Mouse (Mus musculus): ENCODE measurements around the gene 1700029P11Rik. TPM values are rescaled to one million over a fixed set of nuclear protein-coding genes. Genes with fewer than 3 reads are reported as not detected.

Gene 1700029P11Rik
- total RNA-seq, 2 experiments from 2014 or later, result not detected

Other genes with a start within 250 kb of the 1700029P11Rik start
- gene Zc3h7b, start 235.5 kb upstream of the 1700029P11Rik start, total RNA-seq (2021), result 100 to 1,000 TPM; 192 to 212 TPM
- 100 to 1,000 TPM; 200 to 211 TPM for gene Rangap1, start 235.0 kb upstream of the 1700029P11Rik start, total RNA-seq (2021)
- 100 to 1,000 TPM; 121 to 143 TPM for gene Tef, start 178.1 kb upstream of the 1700029P11Rik start, total RNA-seq (2021)
- gene Tob2, start 121.7 kb upstream of the 1700029P11Rik start, total RNA-seq (2021), result 10 to 100 TPM; 25.5 to 29.9 TPM
- gene Phf5a, start 108.6 kb upstream of the 1700029P11Rik start, total RNA-seq (2021), result 10 to 100 TPM; 42.6 to 44.5 TPM
- 100 to 1,000 TPM; 392 to 412 TPM for gene Aco2, start 108.2 kb upstream of the 1700029P11Rik start, total RNA-seq (2021)
- gene Polr3h, start 54.3 kb upstream of the 1700029P11Rik start, total RNA-seq (2021), result 10 to 100 TPM; 44.8 to 55.0 TPM
- 100 to 1,000 TPM; 154 to 156 TPM for gene Csdc2, start 43.8 kb upstream of the 1700029P11Rik start, total RNA-seq (2021)
- 100 to 1,000 TPM; 177 TPM for gene Pmm1, start 19.6 kb upstream of the 1700029P11Rik start, total RNA-seq (2021)
- 10 to 100 TPM; 27.9 to 29.9 TPM for gene Xrcc6, start 7.3 kb downstream of the 1700029P11Rik start, total RNA-seq (2021)
- 10 to 100 TPM; 91.9 to 93.6 TPM for gene Desi1, start 53.3 kb downstream of the 1700029P11Rik start, total RNA-seq (2021)
- gene Snu13, start 67.1 kb downstream of the 1700029P11Rik start, total RNA-seq (2021), result 100 to 1,000 TPM; 101 to 109 TPM
- not detected for gene 4930407I10Rik, start 78.6 kb downstream of the 1700029P11Rik start, total RNA-seq (2021)
- gene Mei1, start 89.5 kb downstream of the 1700029P11Rik start, total RNA-seq (2021), result under 1 TPM; 0.32 to 0.39 TPM
- 10 to 100 TPM in 1 of 2 experiments, 1 to 10 TPM in 1; 7.4 to 10.2 TPM for gene Ccdc134, start 147.4 kb downstream of the 1700029P11Rik start, total RNA-seq (2021)
- gene Srebf2, start 166.6 kb downstream of the 1700029P11Rik start, total RNA-seq (2021), result 100 to 1,000 TPM; 202 to 204 TPM
- 1 to 10 TPM; 3.1 to 3.5 TPM for gene Shisa8, start 232.3 kb downstream of the 1700029P11Rik start, total RNA-seq (2021)
- under 1 TPM; 0.30 to 0.73 TPM for gene Tnfrsf13c, start 243.8 kb downstream of the 1700029P11Rik start, total RNA-seq (2021)

All from left cerebral cortex, postnatal 10 days (tissue).